Mouse (Mus musculus) myocyte (in vitro differentiated cells): ENCODE results near the gene Agtr1b. TPM values are rescaled to one million over a fixed set of nuclear protein-coding genes. Genes with fewer than 3 reads are reported as not detected.

Experiments used
- H3K27me3 ChIP-seq: one replicate; pipeline ENCODE4 v1.6.1; 2011; ENCODE audit not compliant: control insufficient read depth, insufficient read depth, insufficient read length
- H3K36me3 ChIP-seq: one replicate; pipeline ENCODE4 v1.6.1; 2011; ENCODE audit not compliant: control insufficient read depth, insufficient read depth
- H3K4me2 ChIP-seq: one replicate; pipeline ENCODE4 v1.6.1; 2011; ENCODE audit warnings: low read depth, control low read depth
- H3K4me3 ChIP-seq: one replicate; pipeline ENCODE4 v1.5.1; 2011; ENCODE audit warnings: mild to moderate bottlenecking, control low read depth, moderate library complexity
- H3K79me2 ChIP-seq: one replicate; pipeline ENCODE4 v1.6.1; 2011; ENCODE audit not compliant: control insufficient read depth, insufficient read depth
- H3ac ChIP-seq: one replicate; pipeline ENCODE4 v1.6.1; 2011; ENCODE audit not compliant: control insufficient read depth, insufficient read length
- CEBPB ChIP-seq: IDR thresholded peaks from 2 replicates; pipeline ENCODE4 v1.6.1; 2011; ENCODE audit warnings: mild to moderate bottlenecking, moderate library complexity; ENCODE audit not compliant: poor library complexity, insufficient read depth, severe bottlenecking
- E2F4 ChIP-seq: IDR thresholded peaks from one replicate; pipeline ENCODE4 v1.6.1; 2011; ENCODE audit warnings: mild to moderate bottlenecking, control low read depth, moderate library complexity; ENCODE audit not compliant: insufficient read depth
- MAX ChIP-seq: IDR thresholded peaks from one replicate; pipeline ENCODE4 v1.6.1; 2011; ENCODE audit warnings: low read depth, mild to moderate bottlenecking, control low read depth
- MYOD1 ChIP-seq, 3 experiments: IDR thresholded peaks; one replicate each; pipeline ENCODE4 v1.6.1; 2011; ENCODE audit warnings: control low read depth in 2 of 3, low read depth in 2 of 3, mild to moderate bottlenecking in 2 of 3, moderate library complexity in 1 of 3; ENCODE audit not compliant: insufficient read length in 2 of 3, control insufficient read depth in 1 of 3
- MYOG ChIP-seq, 3 experiments: IDR thresholded peaks; one replicate each; pipeline ENCODE4 v1.6.1; 2011; ENCODE audit warnings: control low read depth in 2 of 3, low read depth in 2 of 3, mild to moderate bottlenecking in 2 of 3; ENCODE audit not compliant: insufficient read length in 2 of 3, control insufficient read depth in 1 of 3, insufficient read depth in 1 of 3
- POLR2A ChIP-seq: IDR thresholded peaks from one replicate; pipeline ENCODE4 v1.6.1; 2011; ENCODE audit warnings: low read depth, mild to moderate bottlenecking, control low read depth, moderate library complexity; ENCODE audit not compliant: insufficient read length
- POLR2AphosphoS2 ChIP-seq: IDR thresholded peaks from one replicate; pipeline ENCODE4 v1.6.1; 2011; ENCODE audit warnings: low read depth, control low read depth; ENCODE audit not compliant: insufficient read length
- REST ChIP-seq: IDR thresholded peaks from one replicate; pipeline ENCODE4 v1.6.1; 2011; ENCODE audit warnings: mild to moderate bottlenecking, control low read depth, moderate library complexity; ENCODE audit not compliant: insufficient read depth, insufficient read length
- SRF ChIP-seq: IDR thresholded peaks from one replicate; pipeline ENCODE4 v1.6.1; 2011; ENCODE audit warnings: low read depth; ENCODE audit not compliant: control insufficient read depth, insufficient read length
- TCF12 ChIP-seq: IDR thresholded peaks from one replicate; pipeline ENCODE4 v1.6.1; 2011; ENCODE audit warnings: mild to moderate bottlenecking, control low read depth; ENCODE audit not compliant: poor library complexity, insufficient read depth, severe bottlenecking
- TCF3 ChIP-seq: IDR thresholded peaks from one replicate; pipeline ENCODE4 v1.6.1; 2011; ENCODE audit warnings: low read depth, control low read depth; ENCODE audit not compliant: insufficient read length
- USF1 ChIP-seq: IDR thresholded peaks from one replicate; pipeline ENCODE4 v1.6.1; 2011; ENCODE audit warnings: low read depth, mild to moderate bottlenecking, control low read depth, moderate library complexity
- polyA plus RNA-seq: library from polyadenylated mRNA; unstranded; fragments of >200 nt; fragmentation: generic; extraction: Trizol; gene quantifications from one replicate; pipeline ENCODE4 v1.2.1, GENCODE M21; 2012; ENCODE audit warnings: missing spikeins

The Agtr1b gene
- polyA plus RNA-seq, 1 experiment, result not detected

GRCm38 (mm10) chr3:20281796-20282195 is 85.2 kb downstream of the Agtr1b start:
- no peak overlapping the region for H3K4me3 ChIP-seq
- no peak for TF ChIP-seq MYOD1 (IDR thresholded peaks at IDR 0.05; ENCODE audit: control insufficient read depth in 1 of 3, insufficient read length in 2 of 3, low read depth in 2 of 3)
- no peak for TF ChIP-seq CEBPB
- no peaks in the 10 kb centered on the region for H3K27me3 ChIP-seq
- no peak overlapping the region for H3ac ChIP-seq
- no peak overlapping the region for H3K4me2 ChIP-seq
- no peaks in the 10 kb centered on the region for H3K79me2 ChIP-seq
- H3K36me3 ChIP-seq, result no peaks in the 10 kb centered on the region

GRCm38 (mm10) chr3:20275633-20276032 is 91.3 kb downstream of the Agtr1b start, which contains the start of gene Cpb1:
Gene Cpb1 (minus strand): TSS chr3:20275733.
- H3K79me2 ChIP-seq, result no peaks in the 10 kb centered on the region
- no peak within 1 kb of the TSS for H3K4me2 ChIP-seq
- H3ac ChIP-seq, result no peak within 1 kb of the TSS
- no peak within 1 kb of the TSS for H3K4me3 ChIP-seq
- no peaks in the 10 kb centered on the region for H3K27me3 ChIP-seq
- no peak for TF ChIP-seq REST
- no peak for TF ChIP-seq CEBPB
- no peak for TF ChIP-seq TCF3
- no peak for TF ChIP-seq MYOD1 (IDR thresholded peaks at IDR 0.05; ENCODE audit: control insufficient read depth in 1 of 3, insufficient read length in 2 of 3, low read depth in 2 of 3)
- TF ChIP-seq USF1, result no peak
- no peak for TF ChIP-seq POLR2AphosphoS2
- no peak for TF ChIP-seq MYOG (IDR thresholded peaks at IDR 0.05; ENCODE audit: control insufficient read depth in 1 of 3, insufficient read depth in 1 of 3, insufficient read length in 2 of 3, low read depth in 2 of 3)
- no peak for TF ChIP-seq POLR2A
- TF ChIP-seq MAX, result no peak
- no peak for TF ChIP-seq SRF
- no peak for TF ChIP-seq E2F4
- TF ChIP-seq TCF12, result no peak
- H3K36me3 ChIP-seq, result no peaks in the 10 kb centered on the region

Other genes starting within 250 kb of the Agtr1b start
- gene Gyg, start 211.9 kb downstream of the Agtr1b start, polyA plus RNA-seq, result 63.9 TPM
- gene Cpa3, start 125.0 kb downstream of the Agtr1b start, polyA plus RNA-seq, result not detected
- not detected for gene Cpb1, start 91.4 kb downstream of the Agtr1b start, polyA plus RNA-seq